Mouse (Mus musculus): ENCODE results near the gene Capns1.

DNA sequence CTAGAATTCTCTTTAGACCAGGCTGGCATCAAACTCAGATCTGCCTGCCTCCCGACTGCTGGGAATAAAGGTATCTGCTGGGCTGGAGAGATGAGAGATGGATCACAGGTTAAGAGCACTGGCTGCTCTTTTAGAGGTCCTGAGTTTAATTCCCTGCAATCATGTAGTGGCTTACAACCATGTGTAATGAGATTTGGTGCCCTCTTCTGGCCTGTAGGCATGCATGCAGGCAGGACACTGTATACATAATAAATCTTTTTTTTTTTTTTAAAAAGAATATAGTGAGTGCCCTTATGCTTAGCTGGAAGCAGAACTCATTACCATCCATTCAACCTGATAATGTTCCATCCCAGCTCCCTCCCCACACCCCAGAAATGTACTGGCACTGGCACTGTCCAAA is 44.6 kb downstream of the Capns1 start:
- TF ChIP-seq CTCF (IDR thresholded peaks at IDR 0.05; ENCODE audit: borderline replicate concordance, insufficient read depth, low read length) (no peak), POLR2A (IDR thresholded peaks at IDR 0.05; ENCODE audit: low read depth, low read length) (no peak)

All from embryonic fibroblast, embryonic 13.5 days (primary cell).